Mouse (Mus musculus) macrophage (primary cell): Measurements from ENCODE around the gene Copg1. TPM values are rescaled to one million over a fixed set of nuclear protein-coding genes. Genes with fewer than 3 reads are reported as not detected.

Experiments
- H3K27ac ChIP-seq: fragments of 350-480 bp; formaldehyde crosslinking; 2 replicates; pipeline ENCODE4 v1.9.0; 2021
- H3K36me3 ChIP-seq: fragments of 350-480 bp; formaldehyde crosslinking; 2 replicates; pipeline ENCODE4 v1.9.0; 2021; ENCODE audit errors: inconsistent target
- H3K4me3 ChIP-seq: fragments of 350-480 bp; formaldehyde crosslinking; 2 replicates; pipeline ENCODE4 v1.9.0; 2021; ENCODE audit errors: inconsistent target
- H3K79me2 ChIP-seq: fragments of 350-480 bp; formaldehyde crosslinking; 2 replicates; pipeline ENCODE4 v1.9.0; 2021; ENCODE audit errors: inconsistent target
- WGBS: methylation state at CpG from one replicate; pipeline ENCODE4 v1.1.7; 2026; ENCODE audit warnings: inconsistent platforms; ENCODE audit not compliant: missing documents; 5-methylcytosine and 5-hydroxymethylcytosine counted together
- polyA plus RNA-seq: library from polyadenylated mRNA; stranded (reverse); fragments of 250-400 nt; gene quantifications from 3 replicates; pipeline ENCODE4 v1.2.4, GENCODE M21; 2018; ENCODE audit warnings: inconsistent platforms

Gene Copg1
- polyA plus RNA-seq, 1 experiment from 2014 or later, result 36.1 TPM

DNA sequence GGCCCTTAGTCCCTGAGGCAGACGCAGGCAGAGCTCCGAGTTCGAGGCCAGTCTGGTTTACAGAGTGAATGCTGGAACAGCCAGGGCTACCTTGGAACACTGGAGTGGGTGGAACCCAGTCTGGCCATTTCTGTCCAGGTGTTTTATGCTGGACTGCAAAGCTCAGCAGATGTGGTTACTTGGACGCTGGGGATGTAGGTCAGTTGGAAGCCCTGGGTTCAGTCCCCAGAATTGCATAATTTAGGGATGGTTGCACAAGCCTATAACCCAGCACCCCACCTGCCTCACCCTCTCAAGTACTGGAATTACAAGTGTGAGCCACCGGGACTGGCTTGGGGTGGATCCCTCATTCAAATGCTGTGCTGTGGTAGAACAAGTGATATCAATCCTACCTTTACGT is 21.4 kb upstream of the Copg1 start:
- Histone ChIP-seq H3K79me2 (no peaks in the 10 kb centered on the region), H3K27ac (no peak overlapping the region), H3K4me3 (no peak overlapping the region), H3K36me3 (no peaks in the 10 kb centered on the region)
- WGBS, result 71% methylated on average over 6 of the region's 6 CpGs

DNA sequence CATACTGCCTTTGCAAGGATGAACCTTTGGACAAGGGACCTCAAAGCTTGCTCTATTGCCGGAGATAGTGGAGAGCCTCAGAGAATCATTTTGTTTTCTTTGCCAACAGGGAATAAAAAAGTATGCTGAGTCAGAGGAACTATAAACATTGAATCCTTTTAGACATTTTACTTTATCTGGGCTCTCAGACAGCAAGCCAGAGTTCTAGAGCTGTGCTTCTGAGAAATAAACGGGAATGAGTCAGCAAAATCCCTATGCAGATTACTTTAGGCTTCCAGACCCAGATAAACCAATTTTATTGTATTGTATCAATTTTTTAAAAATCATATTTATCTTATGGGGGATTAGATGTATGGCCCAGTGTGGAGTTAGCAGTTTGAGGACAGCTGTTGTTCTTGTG is 20.4 kb upstream of the Copg1 start:
- no peak overlapping the region for H3K27ac ChIP-seq
- H3K79me2 ChIP-seq, result no peaks in the 10 kb centered on the region
- H3K4me3 ChIP-seq, result no peak overlapping the region
- H3K36me3 ChIP-seq, result no peaks in the 10 kb centered on the region
- WGBS, result 46% methylated on average over 2 of the region's 2 CpGs

- Histone ChIP-seq H3K79me2 (no peaks in the 10 kb centered on the region), H3K36me3 (no peaks in the 10 kb centered on the region), H3K4me3 (no peak overlapping the region), H3K27ac (peak overlapping the region; percentile 4; the same call in 1 of the 2 replicates)
- 32% methylated on average over 9 of the region's 9 CpGs for WGBS
Measured at GRCm38 (mm10) chr6:87868871-87869506, 18.6 kb upstream of the Copg1 start.

DNA sequence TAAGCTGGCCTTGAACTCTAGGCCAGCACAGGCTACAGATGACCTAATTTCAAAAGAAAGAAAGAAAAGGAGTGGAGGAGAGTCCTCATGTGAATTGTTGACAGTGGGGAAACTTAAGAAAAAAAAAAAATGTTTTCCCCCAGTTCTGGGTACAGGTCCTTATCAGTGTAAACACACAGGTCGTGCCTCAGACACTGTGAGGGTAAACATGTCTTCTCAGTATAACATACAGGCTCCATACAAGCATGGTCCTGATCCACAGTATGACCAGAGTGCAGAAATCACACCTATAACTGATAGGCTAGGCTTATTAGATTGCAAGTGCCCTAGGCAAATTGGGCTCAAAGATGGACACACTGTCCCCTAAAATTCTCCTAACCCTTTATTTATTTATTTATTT is 17.2 kb upstream of the Copg1 start:
- 92% methylated on average over 1 of the region's 1 CpGs for WGBS
- no peak overlapping the region for H3K27ac ChIP-seq
- H3K4me3 ChIP-seq, result no peak overlapping the region
- no peaks in the 10 kb centered on the region for H3K36me3 ChIP-seq
- no peaks in the 10 kb centered on the region for H3K79me2 ChIP-seq

GRCm38 (mm10) chr6:87871240-87871639 is 16.4 kb upstream of the Copg1 start:
- Histone ChIP-seq H3K79me2 (no peaks in the 10 kb centered on the region), H3K36me3 (no peaks in the 10 kb centered on the region), H3K4me3 (no peak overlapping the region), H3K27ac (no peak overlapping the region)
- 94% methylated on average over 7 of the region's 7 CpGs for WGBS

- H3K4me3 ChIP-seq, result no peak overlapping the region
- H3K36me3 ChIP-seq, result no peaks in the 10 kb centered on the region
- WGBS, result 25% methylated on average over 1 of the region's 1 CpGs
- H3K27ac ChIP-seq, result no peak overlapping the region
- no peaks in the 10 kb centered on the region for H3K79me2 ChIP-seq
Measured at GRCm38 (mm10) chr6:87873104-87873503, 14.5 kb upstream of the Copg1 start.

GRCm38 (mm10) chr6:87873963-87874362 is 13.7 kb upstream of the Copg1 start:
- Histone ChIP-seq H3K4me3 (no peak overlapping the region), H3K27ac (no peak overlapping the region), H3K36me3 (no peaks in the 10 kb centered on the region), H3K79me2 (no peaks in the 10 kb centered on the region)
- 82% methylated on average over 2 of the region's 2 CpGs for WGBS

DNA sequence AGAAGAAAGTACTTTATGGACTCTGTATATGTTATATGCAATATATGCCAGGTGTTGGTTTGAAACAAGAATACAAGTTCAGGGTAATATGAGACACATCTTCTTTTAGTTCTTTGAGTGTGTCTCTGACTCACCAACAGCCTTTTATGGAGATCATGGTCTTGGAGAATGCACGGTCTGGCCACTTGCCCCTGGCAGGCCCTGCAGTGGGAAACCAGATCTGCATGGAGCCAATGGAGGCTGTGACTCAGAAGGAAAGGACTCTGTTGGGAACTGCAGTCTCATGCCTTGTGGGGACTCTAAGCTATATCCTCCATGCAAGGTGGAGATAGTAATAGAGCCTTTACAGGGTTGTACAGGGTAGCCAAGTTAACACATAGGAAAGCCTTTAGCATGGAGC is 12.5 kb upstream of the Copg1 start:
- no peaks in the 10 kb centered on the region for H3K36me3 ChIP-seq
- no peak overlapping the region for H3K27ac ChIP-seq
- H3K4me3 ChIP-seq, result no peak overlapping the region
- no peaks in the 10 kb centered on the region for H3K79me2 ChIP-seq
- WGBS, result 92% methylated on average over 1 of the region's 1 CpGs

- Histone ChIP-seq H3K4me3 (no peak overlapping the region), H3K27ac (no peak overlapping the region), H3K79me2 (no peaks in the 10 kb centered on the region), H3K36me3 (no peaks in the 10 kb centered on the region)
- WGBS, result 85% methylated on average over 7 of the region's 7 CpGs
Measured at GRCm38 (mm10) chr6:87875562-87875961, 12.1 kb upstream of the Copg1 start.

- no peaks in the 10 kb centered on the region for H3K79me2 ChIP-seq
- H3K27ac ChIP-seq, result no peak overlapping the region
- no peak overlapping the region for H3K4me3 ChIP-seq
- WGBS, result 80% methylated on average over 13 of the region's 13 CpGs
- no peaks in the 10 kb centered on the region for H3K36me3 ChIP-seq
Measured at GRCm38 (mm10) chr6:87876068-87876643, 11.5 kb upstream of the Copg1 start.

GRCm38 (mm10) chr6:87879010-87879409 is 8.6 kb upstream of the Copg1 start:
- Histone ChIP-seq H3K79me2 (no peaks in the 10 kb centered on the region), H3K4me3 (no peak overlapping the region), H3K27ac (no peak overlapping the region), H3K36me3 (no peaks in the 10 kb centered on the region)
- WGBS, result 68% methylated on average over 4 of the region's 4 CpGs

DNA sequence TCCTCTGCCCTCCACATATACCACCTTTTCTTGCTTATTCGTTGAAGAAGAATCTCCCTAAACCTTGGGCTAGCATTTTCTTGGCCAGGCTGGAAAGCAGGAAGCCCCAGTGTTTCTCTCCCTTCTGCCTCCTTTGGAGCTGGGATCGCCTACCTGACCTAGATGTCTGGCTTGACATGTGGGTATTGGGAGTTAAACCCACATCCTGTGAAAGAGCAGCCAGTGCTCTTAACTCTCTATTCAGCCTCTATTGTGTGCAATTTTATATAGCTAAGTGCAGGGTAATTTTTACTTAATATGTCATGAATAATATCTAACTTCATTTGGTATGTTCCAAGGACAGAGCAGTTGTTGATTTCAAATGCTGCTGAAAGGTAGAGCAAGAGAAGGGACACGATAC is 8.0 kb upstream of the Copg1 start:
- no peaks in the 10 kb centered on the region for H3K79me2 ChIP-seq
- no peak overlapping the region for H3K27ac ChIP-seq
- no peaks in the 10 kb centered on the region for H3K36me3 ChIP-seq
- no peak overlapping the region for H3K4me3 ChIP-seq
- 64% methylated on average over 3 of the region's 3 CpGs for WGBS

- 93% methylated on average over 3 of the region's 3 CpGs for WGBS
- no peak overlapping the region for H3K27ac ChIP-seq
- no peaks in the 10 kb centered on the region for H3K79me2 ChIP-seq
- H3K36me3 ChIP-seq, result no peaks in the 10 kb centered on the region
- no peak overlapping the region for H3K4me3 ChIP-seq
Measured at GRCm38 (mm10) chr6:87882221-87882620, 5.4 kb upstream of the Copg1 start.

DNA sequence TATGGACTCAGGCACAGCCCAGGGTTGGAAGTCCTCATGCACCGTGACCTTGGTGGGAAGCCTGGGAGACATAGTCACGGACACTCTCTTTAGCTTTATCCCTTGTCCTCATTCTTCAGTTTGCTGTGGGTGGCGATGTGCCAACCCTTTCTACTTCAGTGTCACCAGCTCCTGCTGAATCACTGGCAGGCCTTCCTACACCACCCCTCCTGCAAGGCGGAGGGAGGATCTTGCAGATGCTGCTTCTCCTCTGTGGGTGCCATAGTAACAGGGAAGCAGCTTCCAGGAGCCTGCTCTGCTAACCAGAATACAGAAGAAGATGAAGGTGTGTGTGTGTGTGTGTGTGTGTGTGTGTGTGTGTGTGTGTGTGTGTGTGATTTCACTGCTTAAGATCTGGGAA is 4.8 kb upstream of the Copg1 start:
- H3K4me3 ChIP-seq, result no peak overlapping the region
- no peak overlapping the region for H3K27ac ChIP-seq
- WGBS, result 47% methylated on average over 4 of the region's 4 CpGs
- no peaks in the 10 kb centered on the region for H3K36me3 ChIP-seq
- H3K79me2 ChIP-seq, result peaks cover under 1% of the 10 kb centered on the region; the same call in 1 of the 2 replicates

DNA sequence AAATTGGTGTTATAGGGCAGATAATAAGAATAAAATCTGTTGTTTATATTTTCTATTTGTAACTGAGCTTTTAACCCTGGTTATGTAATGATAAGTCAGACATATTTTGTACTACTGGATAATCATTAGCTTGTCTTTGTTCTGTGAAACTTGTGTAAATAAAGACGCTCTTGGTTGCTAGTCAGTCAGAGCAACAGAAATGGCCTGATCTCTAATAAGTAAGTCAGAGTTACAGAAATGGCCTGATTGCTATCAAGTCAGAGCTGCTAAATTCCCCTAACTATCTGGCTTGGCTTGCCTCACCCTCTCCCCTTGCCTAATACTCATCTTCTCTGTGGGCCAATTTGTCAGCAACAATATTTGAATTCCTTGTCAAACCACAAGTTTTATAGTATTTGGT is 893 bp upstream of the Copg1 start:
- peaks cover 24% of the 10 kb centered on the region for H3K36me3 ChIP-seq
- H3K79me2 ChIP-seq, result peaks cover 16% of the 10 kb centered on the region
- no peak overlapping the region for H3K4me3 ChIP-seq
- WGBS, result 100% methylated on average over 1 of the region's 1 CpGs
- H3K27ac ChIP-seq, result no peak overlapping the region

GRCm38 (mm10) chr6:87893931-87894330 is 6.3 kb downstream of the Copg1 start:
- WGBS, result 99% methylated on average over 7 of the region's 7 CpGs
- H3K4me3 ChIP-seq, result no peak overlapping the region
- H3K79me2 ChIP-seq, result peaks cover 4% of the 10 kb centered on the region
- H3K36me3 ChIP-seq, result peaks cover 96% of the 10 kb centered on the region
- H3K27ac ChIP-seq, result no peak overlapping the region
